Mouse (Mus musculus): ENCODE data around the gene Heyl. TPM values are rescaled to one million over a fixed set of nuclear protein-coding genes. Genes with fewer than 3 reads are reported as not detected.
A peak's percentile ranks its signal among the peaks of the same experiment; 100 is the strongest.
"Not testable (repeated sequence)": the region's sequence is repeated elsewhere in the genome, so short reads cannot be mapped to it uniquely, and the experiment has no call there.

The Heyl gene
- polyA plus RNA-seq, 1 experiment from 2014 or later, result 31.6 TPM

- TF ChIP-seq CTCF (IDR thresholded peaks at IDR 0.05; ENCODE audit: low read depth), result no peak
- ATAC-seq (replicated peaks; ENCODE audit: low FRiP score, low read depth) (no peak), DNase-seq (ENCODE audit: low spot score) (no peak)
- H3K4me2 ChIP-seq (ENCODE audit: low read length), result no peak overlapping the region
- H3K27ac ChIP-seq, result no peak overlapping the region
- no peak overlapping the region for H3K9ac ChIP-seq (ENCODE audit: low read depth, low read length)
- peaks cover 37% of the 10 kb centered on the region for H3K36me3 ChIP-seq (ENCODE audit: insufficient read depth, low read length)
- no peaks in the 10 kb centered on the region for H3K9me3 ChIP-seq (replicated peaks; ENCODE audit: low read length)
- no peak overlapping the region for H3K4me3 ChIP-seq (replicated peaks; ENCODE audit: low read depth, low read length)
- WGBS, result 88% methylated on average over 2 of the region's 2 CpGs
- H3K4me1 ChIP-seq (replicated peaks; ENCODE audit: insufficient read depth, low read length), result peaks cover 17% of the 10 kb centered on the region
- H3K27me3 ChIP-seq (ENCODE audit: insufficient read depth, low read length), result no peaks in the 10 kb centered on the region
These were observed 53.4 kb downstream of the Heyl start for GRCm38 (mm10) chr4:123286790-123287189.

GRCm38 (mm10) chr4:123289038-123289437, 55.7 kb downstream of the Heyl start:
- Histone ChIP-seq H3K27ac (no peak overlapping the region), H3K9ac (ENCODE audit: low read depth, low read length) (no peak overlapping the region), H3K9me3 (replicated peaks; ENCODE audit: low read length) (no peaks in the 10 kb centered on the region), H3K27me3 (ENCODE audit: insufficient read depth, low read length) (no peaks in the 10 kb centered on the region), H3K36me3 (ENCODE audit: insufficient read depth, low read length) (peaks cover 54% of the 10 kb centered on the region), H3K4me3 (replicated peaks; ENCODE audit: low read depth, low read length) (no peak overlapping the region), H3K4me2 (ENCODE audit: low read length) (no peak overlapping the region), H3K4me1 (replicated peaks; ENCODE audit: insufficient read depth, low read length) (peaks cover 16% of the 10 kb centered on the region)
- ATAC-seq (replicated peaks; ENCODE audit: low FRiP score, low read depth), result no peak
- 86% methylated on average over 12 of the region's 12 CpGs for WGBS
- no peak for TF ChIP-seq CTCF (IDR thresholded peaks at IDR 0.05; ENCODE audit: low read depth)
- no peak for DNase-seq (ENCODE audit: low spot score)

GRCm38 (mm10) chr4:123292390-123292789, 59.0 kb downstream of the Heyl start:
- no peak overlapping the region for H3K9ac ChIP-seq (ENCODE audit: low read depth, low read length)
- TF ChIP-seq CTCF (IDR thresholded peaks at IDR 0.05; ENCODE audit: low read depth), result no peak
- no peaks in the 10 kb centered on the region for H3K27me3 ChIP-seq (ENCODE audit: insufficient read depth, low read length)
- peaks cover 72% of the 10 kb centered on the region for H3K36me3 ChIP-seq (ENCODE audit: insufficient read depth, low read length)
- no peaks in the 10 kb centered on the region for H3K9me3 ChIP-seq (replicated peaks; ENCODE audit: low read length)
- 79% methylated on average over 3 of the region's 3 CpGs for WGBS
- no peaks in the 10 kb centered on the region for H3K4me1 ChIP-seq (replicated peaks; ENCODE audit: insufficient read depth, low read length)
- no peak overlapping the region for H3K4me2 ChIP-seq (ENCODE audit: low read length)
- DNase-seq (ENCODE audit: low spot score) (no peak), ATAC-seq (replicated peaks; ENCODE audit: low FRiP score, low read depth) (no peak)
- H3K27ac ChIP-seq, result no peak overlapping the region
- no peak overlapping the region for H3K4me3 ChIP-seq (replicated peaks; ENCODE audit: low read depth, low read length)

GRCm38 (mm10) chr4:123292989-123293388, 59.6 kb downstream of the Heyl start:
- Histone ChIP-seq H3K4me3 (replicated peaks; ENCODE audit: low read depth, low read length) (no peak overlapping the region), H3K9ac (ENCODE audit: low read depth, low read length) (no peak overlapping the region), H3K4me1 (replicated peaks; ENCODE audit: insufficient read depth, low read length) (no peaks in the 10 kb centered on the region), H3K4me2 (ENCODE audit: low read length) (no peak overlapping the region), H3K36me3 (ENCODE audit: insufficient read depth, low read length) (peaks cover 73% of the 10 kb centered on the region), H3K27ac (no peak overlapping the region), H3K9me3 (replicated peaks; ENCODE audit: low read length) (no peaks in the 10 kb centered on the region), H3K27me3 (ENCODE audit: insufficient read depth, low read length) (no peaks in the 10 kb centered on the region)
- TF ChIP-seq CTCF (IDR thresholded peaks at IDR 0.05; ENCODE audit: low read depth), result no peak
- WGBS, result 75% methylated on average over 7 of the region's 7 CpGs
- no peak for DNase-seq (ENCODE audit: low spot score)
- no peak for ATAC-seq (replicated peaks; ENCODE audit: low FRiP score, low read depth)

GRCm38 (mm10) chr4:123293661-123294443, 60.5 kb downstream of the Heyl start:
- ATAC-seq (replicated peaks; ENCODE audit: low FRiP score, low read depth), result no peak
- 73% methylated on average over 7 of the region's 7 CpGs for WGBS

GRCm38 (mm10) chr4:123295026-123295425, 61.7 kb downstream of the Heyl start:
- peaks cover 70% of the 10 kb centered on the region for H3K36me3 ChIP-seq (ENCODE audit: insufficient read depth, low read length)
- H3K4me1 ChIP-seq (replicated peaks; ENCODE audit: insufficient read depth, low read length); DNase-seq (ENCODE audit: low spot score); H3K27me3 ChIP-seq (ENCODE audit: insufficient read depth, low read length); H3K9me3 ChIP-seq (replicated peaks; ENCODE audit: low read length); H3K4me2 ChIP-seq (ENCODE audit: low read length); ATAC-seq (replicated peaks; ENCODE audit: low FRiP score, low read depth); H3K27ac ChIP-seq; H3K4me3 ChIP-seq (replicated peaks; ENCODE audit: low read depth, low read length); H3K9ac ChIP-seq (ENCODE audit: low read depth, low read length): not testable (repeated sequence)
- WGBS, result 88% methylated on average over 15 of the region's 15 CpGs

More at GRCm38 (mm10) chr4:123293661-123294443, 60.5 kb downstream of the Heyl start:
- Histone ChIP-seq H3K9ac (ENCODE audit: low read depth, low read length) (no peak overlapping the region), H3K27me3 (ENCODE audit: insufficient read depth, low read length) (no peaks in the 10 kb centered on the region), H3K4me1 (replicated peaks; ENCODE audit: insufficient read depth, low read length) (no peaks in the 10 kb centered on the region), H3K9me3 (replicated peaks; ENCODE audit: low read length) (no peaks in the 10 kb centered on the region), H3K36me3 (ENCODE audit: insufficient read depth, low read length) (peaks cover 73% of the 10 kb centered on the region), H3K27ac (no peak overlapping the region), H3K4me3 (replicated peaks; ENCODE audit: low read depth, low read length) (no peak overlapping the region), H3K4me2 (ENCODE audit: low read length) (no peak overlapping the region)
- TF ChIP-seq CTCF (IDR thresholded peaks at IDR 0.05; ENCODE audit: low read depth), result peak; percentile 12; the same call in 1 of the 2 replicates
- no peak for DNase-seq (ENCODE audit: low spot score)
